Mouse (Mus musculus) bone marrow, adult 2 months (tissue): ENCODE measurements around the gene Cx3cr1.

Source experiments
- CTCF ChIP-seq: fragments of 200-500 bp; IDR thresholded peaks from 2 replicates; pipeline ENCODE4 v1.5.1; 2011; ENCODE audit warnings: low read length, control low read depth; ENCODE audit not compliant: control insufficient read depth, insufficient read depth
- POLR2A ChIP-seq: fragments of 200-500 bp; IDR thresholded peaks from 2 replicates; pipeline ENCODE4 v1.6.1; 2011; ENCODE audit warnings: low read depth, mild to moderate bottlenecking, control low read depth, low read length, borderline replicate concordance; ENCODE audit not compliant: control insufficient read depth

GRCm38 (mm10) chr9:119933675-119934074 lies 136.0 kb downstream of the Cx3cr1 start:
- TF ChIP-seq CTCF, result no peak
- no peak for TF ChIP-seq POLR2A
